Mouse (Mus musculus): ENCODE results near the gene Vmp1. TPM values are rescaled to one million over a fixed set of nuclear protein-coding genes. Genes with fewer than 3 reads are reported as not detected.

The Vmp1 gene
- polyA plus RNA-seq, 1 experiment from 2014 or later = 144 TPM

DNA sequence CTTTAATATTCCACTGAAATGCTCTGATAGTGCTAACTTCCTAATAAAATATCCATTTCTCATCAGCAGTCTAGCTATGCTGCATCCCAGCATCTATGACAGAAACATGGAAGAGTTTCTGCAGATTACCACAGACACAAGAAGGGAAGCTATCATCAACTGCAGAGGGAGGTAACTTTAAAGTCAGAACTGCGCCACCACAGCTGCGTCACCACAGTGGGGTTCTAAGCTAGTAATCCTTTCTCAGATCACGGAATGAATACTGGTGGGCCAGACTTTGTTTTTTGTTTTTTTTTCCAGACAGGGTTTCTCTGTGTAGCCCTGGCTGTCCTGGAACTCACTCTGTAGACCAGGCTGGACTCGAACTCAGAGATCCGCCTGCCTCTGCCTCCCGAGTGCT, 88.3 kb downstream of the Vmp1 start:
- H3K4me2 ChIP-seq = no peak overlapping the region
- H3K27ac ChIP-seq = no peak overlapping the region
- H3K4me3 ChIP-seq (replicated peaks) = no peak overlapping the region
- no peaks in the 10 kb centered on the region for H3K9me3 ChIP-seq (replicated peaks)
- no peaks in the 10 kb centered on the region for H3K27me3 ChIP-seq
- peaks cover 16% of the 10 kb centered on the region for H3K4me1 ChIP-seq
- H3K9ac ChIP-seq = no peak overlapping the region
- 95% methylated on average over 6 of the region's 6 CpGs for WGBS
- ATAC-seq (replicated peaks; ENCODE audit: low FRiP score) = no peak
- H3K36me3 ChIP-seq = no peaks in the 10 kb centered on the region

DNA sequence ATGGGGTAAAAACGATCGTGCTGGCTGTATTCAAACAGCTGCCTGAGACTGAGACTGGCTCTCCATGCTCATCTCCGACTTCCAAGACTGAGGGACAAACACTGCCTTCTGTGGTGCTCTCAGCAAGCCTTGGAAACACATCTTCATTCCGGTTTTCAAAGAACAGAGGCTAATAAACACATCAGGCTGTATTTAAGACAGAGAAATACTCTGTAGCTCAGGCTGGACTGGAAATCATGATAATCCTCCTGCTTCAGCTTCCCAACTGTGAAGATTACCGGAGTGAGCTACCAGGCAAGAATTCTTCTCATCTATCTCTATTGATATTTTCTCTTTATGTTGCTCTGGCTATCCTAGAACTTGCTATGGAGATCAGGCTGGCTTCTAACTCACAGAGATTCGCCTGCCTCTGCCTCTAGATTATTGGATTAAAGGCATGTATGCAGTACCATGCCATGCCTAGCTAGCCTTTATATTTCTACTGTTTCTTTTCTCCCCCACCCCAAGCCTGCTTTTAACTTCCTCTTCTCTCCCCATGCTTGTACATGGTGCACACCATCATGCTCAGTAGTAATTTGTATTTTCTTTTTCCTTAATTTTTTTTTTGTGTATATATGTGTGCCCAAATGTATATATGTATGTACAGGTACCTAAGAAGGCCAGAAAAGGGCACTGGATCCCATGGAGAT, 89.3 kb downstream of the Vmp1 start:
- H3K9ac ChIP-seq = no peak overlapping the region
- no peaks in the 10 kb centered on the region for H3K9me3 ChIP-seq (replicated peaks)
- H3K4me1 ChIP-seq = peaks cover 16% of the 10 kb centered on the region
- no peak overlapping the region for H3K4me2 ChIP-seq
- no peak overlapping the region for H3K4me3 ChIP-seq (replicated peaks)
- 85% methylated on average over 6 of the region's 6 CpGs for WGBS
- no peaks in the 10 kb centered on the region for H3K36me3 ChIP-seq
- H3K27me3 ChIP-seq = no peaks in the 10 kb centered on the region
- 0 out of 2 replicates have a peak overlapping the region, but pooled peaks have one; percentile 24 for H3K27ac ChIP-seq
- no peak for ATAC-seq (replicated peaks; ENCODE audit: low FRiP score)

DNA sequence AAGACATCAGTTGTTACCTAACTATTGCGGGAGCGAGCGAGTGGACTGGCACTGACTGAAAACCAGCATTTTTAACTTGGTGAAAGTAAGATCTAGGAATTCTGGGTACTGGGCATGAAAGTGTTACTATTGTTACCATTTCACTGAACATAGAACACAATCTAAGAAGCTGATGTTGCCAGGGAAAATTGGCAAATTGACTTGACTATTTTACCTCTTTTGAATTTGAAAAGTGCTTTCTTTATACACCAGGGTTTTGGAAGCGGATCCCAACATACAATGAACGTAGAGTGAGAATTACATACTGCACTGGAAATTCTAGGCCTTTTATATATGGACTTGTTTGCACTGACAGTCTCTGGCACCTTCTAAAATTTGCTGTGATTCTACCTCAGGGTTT, 90.2 kb downstream of the Vmp1 start:
- H3K9me3 ChIP-seq (replicated peaks) = no peaks in the 10 kb centered on the region
- H3K27ac ChIP-seq = peak overlapping the region; percentile 37; the same call in 1 of the 2 replicates
- H3K4me3 ChIP-seq (replicated peaks) = no peak overlapping the region
- WGBS = 89% methylated on average over 5 of the region's 5 CpGs
- H3K4me1 ChIP-seq = peaks cover 16% of the 10 kb centered on the region
- no peak for ATAC-seq (replicated peaks; ENCODE audit: low FRiP score)
- H3K36me3 ChIP-seq = no peaks in the 10 kb centered on the region
- no peak overlapping the region for H3K9ac ChIP-seq
- no peaks in the 10 kb centered on the region for H3K27me3 ChIP-seq
- H3K4me2 ChIP-seq = no peak overlapping the region

DNA sequence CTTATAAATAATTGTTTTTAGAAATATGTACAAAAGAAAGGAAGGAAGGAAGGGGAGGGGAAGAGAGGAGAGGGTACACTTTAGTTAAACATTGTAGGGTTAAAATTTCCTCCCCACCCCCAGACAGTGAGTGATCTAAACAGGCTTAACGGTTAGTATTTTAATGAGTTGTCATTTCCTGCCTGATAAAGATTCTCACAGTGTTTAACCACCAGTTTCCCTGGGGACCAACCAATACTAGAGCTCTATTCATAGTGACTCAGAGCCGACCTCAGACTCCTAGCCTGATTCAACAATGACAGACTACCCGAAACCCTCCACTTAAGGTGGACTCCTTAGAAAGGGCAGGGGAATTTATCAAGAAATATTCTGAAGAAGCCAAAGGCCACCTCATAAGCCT, 90.6 kb downstream of the Vmp1 start:
- Histone ChIP-seq H3K9ac (no peak overlapping the region), H3K36me3 (no peaks in the 10 kb centered on the region), H3K27ac (peak overlapping the region; percentile 37; the same call in 1 of the 2 replicates), H3K9me3 (replicated peaks) (no peaks in the 10 kb centered on the region), H3K4me3 (replicated peaks) (no peak overlapping the region), H3K4me1 (peaks cover 19% of the 10 kb centered on the region), H3K27me3 (no peaks in the 10 kb centered on the region), H3K4me2 (no peak overlapping the region)
- WGBS = 21% methylated on average over 3 of the region's 3 CpGs
- ATAC-seq (replicated peaks; ENCODE audit: low FRiP score) = no peak

DNA sequence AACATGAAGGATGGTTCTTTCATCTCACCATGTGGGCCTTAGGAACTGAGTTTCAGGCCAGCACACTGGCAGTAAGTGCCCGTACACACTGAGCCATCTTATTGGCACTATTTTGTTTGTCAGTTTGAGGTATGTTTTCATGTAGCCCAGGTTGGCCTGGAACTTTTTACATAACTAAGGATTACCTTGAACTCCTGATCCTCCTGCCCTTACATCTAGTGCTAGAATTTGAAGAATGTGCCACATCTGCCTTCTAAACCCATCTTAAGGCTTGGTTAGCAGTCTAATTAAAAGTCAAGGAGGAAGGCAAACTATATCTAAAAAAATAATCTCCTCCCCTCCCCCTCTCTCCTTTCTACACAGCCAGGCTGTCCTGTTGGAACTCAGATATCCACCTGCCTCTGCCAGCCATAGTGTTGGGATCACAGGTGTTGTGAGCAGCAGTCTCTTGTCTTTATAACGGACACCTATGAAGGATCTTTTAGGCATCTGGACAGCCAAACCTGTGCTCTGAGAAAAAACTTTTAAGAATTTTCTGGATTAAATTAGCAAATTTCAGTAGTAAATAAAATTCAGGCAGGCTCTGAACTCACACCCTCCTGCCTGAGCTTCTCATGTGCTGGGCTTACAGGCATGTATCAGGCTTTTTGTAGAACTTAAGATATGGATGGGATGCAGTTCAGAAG, 91.6 kb downstream of the Vmp1 start:
- no peak overlapping the region for H3K9ac ChIP-seq
- H3K36me3 ChIP-seq = no peaks in the 10 kb centered on the region
- H3K27ac ChIP-seq = peak overlapping the region; percentile 58

DNA sequence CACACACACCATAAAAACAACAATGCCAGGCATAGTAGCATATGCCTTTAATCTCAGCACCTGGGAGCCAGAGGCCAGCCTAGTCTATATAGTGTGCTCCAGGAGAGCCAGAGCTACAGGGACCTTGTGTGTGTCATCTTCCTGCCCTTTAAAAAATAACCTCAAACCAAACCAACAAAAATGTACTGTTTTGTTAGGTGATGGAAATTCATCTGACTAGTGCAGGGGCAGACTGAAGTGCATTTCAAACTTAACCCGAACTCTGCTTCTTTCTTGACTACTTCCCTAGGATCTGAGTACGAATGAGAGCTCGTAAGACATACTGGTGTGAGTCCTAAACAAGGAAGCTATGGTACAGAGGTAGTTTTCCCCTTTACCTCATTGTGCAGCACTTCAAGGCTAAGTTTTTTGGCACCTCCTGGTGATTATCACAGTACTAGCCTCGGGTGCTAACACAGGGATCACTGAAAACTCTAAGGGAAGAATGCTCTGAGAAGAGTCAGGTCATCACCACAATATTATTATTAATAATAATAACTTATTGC, 92.3 kb downstream of the Vmp1 start:
- Histone ChIP-seq H3K9me3 (replicated peaks) (no peaks in the 10 kb centered on the region), H3K4me3 (replicated peaks) (no peak overlapping the region), H3K9ac (no peak overlapping the region), H3K36me3 (no peaks in the 10 kb centered on the region), H3K4me2 (no peak overlapping the region), H3K27ac (no peak overlapping the region), H3K4me1 (peaks cover 33% of the 10 kb centered on the region), H3K27me3 (no peaks in the 10 kb centered on the region)
- no peak for ATAC-seq (replicated peaks; ENCODE audit: low FRiP score)
- WGBS = 79% methylated on average over 4 of the region's 4 CpGs

More for the DNA sequence above, 91.6 kb downstream of the Vmp1 start:
- H3K4me3 ChIP-seq (replicated peaks) = no peak overlapping the region
- no peak overlapping the region for H3K4me2 ChIP-seq
- H3K9me3 ChIP-seq (replicated peaks) = no peaks in the 10 kb centered on the region
- no peaks in the 10 kb centered on the region for H3K27me3 ChIP-seq
- 91% methylated on average over 2 of the region's 2 CpGs for WGBS
- H3K4me1 ChIP-seq = peaks cover 28% of the 10 kb centered on the region
- ATAC-seq (replicated peaks; ENCODE audit: low FRiP score) = no peak

DNA sequence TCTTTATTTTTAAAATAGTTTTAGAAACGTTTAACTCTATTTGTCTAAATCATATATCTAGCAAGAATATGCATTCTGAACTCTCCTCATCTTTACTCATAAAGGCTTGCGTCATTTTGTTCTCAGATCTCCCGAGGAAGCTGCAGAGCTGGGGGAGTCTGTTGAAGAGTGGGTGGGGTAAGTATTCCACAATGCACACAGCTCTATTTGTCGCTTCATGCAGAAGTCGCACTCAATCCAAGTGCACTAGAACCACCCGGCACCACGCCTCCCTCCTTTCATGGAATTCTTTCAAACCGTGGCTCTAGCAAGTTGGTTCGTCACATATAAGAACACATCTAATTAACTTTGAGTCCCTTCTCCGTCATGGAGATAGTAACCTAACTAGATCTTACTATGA, 93.1 kb downstream of the Vmp1 start:
- H3K9ac ChIP-seq = no peak overlapping the region
- WGBS = 92% methylated on average over 10 of the region's 10 CpGs
- H3K27me3 ChIP-seq = no peaks in the 10 kb centered on the region
- ATAC-seq (replicated peaks; ENCODE audit: low FRiP score) = no peak
- H3K4me2 ChIP-seq = no peak overlapping the region
- H3K27ac ChIP-seq = no peak overlapping the region
- H3K9me3 ChIP-seq (replicated peaks) = no peaks in the 10 kb centered on the region
- H3K4me3 ChIP-seq (replicated peaks) = no peak overlapping the region
- H3K4me1 ChIP-seq = peaks cover 38% of the 10 kb centered on the region
- H3K36me3 ChIP-seq = no peaks in the 10 kb centered on the region

DNA sequence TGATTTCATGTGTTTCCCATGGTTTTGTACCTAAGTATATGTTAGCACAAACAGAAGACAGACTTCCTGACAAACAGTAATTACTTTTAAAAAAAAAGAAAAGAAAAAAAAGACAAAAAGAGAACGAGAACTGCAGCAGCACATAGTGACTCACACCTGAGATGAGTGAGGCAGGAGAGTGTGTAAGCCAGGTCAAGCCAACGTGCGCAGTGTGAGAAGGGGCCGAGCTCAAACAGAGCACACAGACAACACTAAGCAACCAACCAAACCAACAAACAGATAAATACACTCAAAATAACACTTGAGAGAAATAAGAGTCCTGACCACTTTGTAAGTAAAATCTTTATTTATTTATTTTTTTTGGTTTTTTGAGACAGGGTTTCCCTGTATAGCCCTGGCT, 93.6 kb downstream of the Vmp1 start:
- H3K4me3 ChIP-seq (replicated peaks) = no peak overlapping the region
- H3K4me1 ChIP-seq = peaks cover 42% of the 10 kb centered on the region
- no peak for ATAC-seq (replicated peaks; ENCODE audit: low FRiP score)
- peaks cover under 1% of the 10 kb centered on the region; the same call in 1 of the 2 replicates for H3K36me3 ChIP-seq
- no peak overlapping the region for H3K4me2 ChIP-seq
- whole genome bisulfite sequencing = 88% methylated on average over 4 of the region's 4 CpGs
- H3K27me3 ChIP-seq = no peaks in the 10 kb centered on the region
- no peaks in the 10 kb centered on the region for H3K9me3 ChIP-seq (replicated peaks)
- no peak overlapping the region for H3K27ac ChIP-seq
- H3K9ac ChIP-seq = no peak overlapping the region

DNA sequence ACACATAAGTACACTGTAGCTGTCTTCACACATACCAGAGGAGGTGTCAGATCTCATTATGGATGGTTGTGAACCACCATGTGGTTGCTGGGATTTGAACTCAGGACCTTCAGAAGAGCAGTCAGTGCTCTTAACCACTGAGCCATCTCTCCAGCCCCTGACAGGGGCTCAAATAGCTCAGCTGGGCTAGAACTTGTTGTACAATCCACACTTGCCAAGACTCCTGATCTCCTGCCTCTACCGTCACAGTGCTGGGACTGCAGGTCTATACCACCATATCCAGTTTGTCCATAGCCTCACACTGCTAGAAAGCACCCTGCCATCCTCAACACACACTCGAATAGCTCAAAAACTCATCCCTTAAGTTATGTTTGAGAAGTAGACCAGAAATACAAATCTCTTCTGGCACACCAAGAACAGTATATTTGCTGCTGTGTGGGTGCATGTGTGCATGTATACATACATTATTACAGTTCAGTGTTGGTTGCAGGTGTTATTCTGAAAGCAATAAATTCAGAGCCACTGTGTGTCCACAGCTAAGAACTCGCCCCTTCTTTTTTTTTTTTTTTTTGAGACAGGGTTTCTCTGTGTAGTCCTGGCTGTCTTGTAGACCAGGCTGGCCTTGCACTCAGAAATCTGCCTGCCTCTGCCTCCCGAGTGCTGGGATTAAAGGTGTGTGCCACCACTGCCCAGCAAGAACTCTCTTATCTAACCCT, 94.9 kb downstream of the Vmp1 start:
- Histone ChIP-seq H3K27ac (no peak overlapping the region), H3K4me3 (replicated peaks) (no peak overlapping the region), H3K9me3 (replicated peaks) (no peaks in the 10 kb centered on the region), H3K27me3 (no peaks in the 10 kb centered on the region), H3K4me2 (no peak overlapping the region), H3K36me3 (peaks cover 5% of the 10 kb centered on the region; the same call in 1 of the 2 replicates), H3K4me1 (peaks cover 39% of the 10 kb centered on the region), H3K9ac (no peak overlapping the region)
- WGBS = 94% methylated on average over 4 of the region's 4 CpGs
- ATAC-seq (replicated peaks; ENCODE audit: low FRiP score) = no peak

DNA sequence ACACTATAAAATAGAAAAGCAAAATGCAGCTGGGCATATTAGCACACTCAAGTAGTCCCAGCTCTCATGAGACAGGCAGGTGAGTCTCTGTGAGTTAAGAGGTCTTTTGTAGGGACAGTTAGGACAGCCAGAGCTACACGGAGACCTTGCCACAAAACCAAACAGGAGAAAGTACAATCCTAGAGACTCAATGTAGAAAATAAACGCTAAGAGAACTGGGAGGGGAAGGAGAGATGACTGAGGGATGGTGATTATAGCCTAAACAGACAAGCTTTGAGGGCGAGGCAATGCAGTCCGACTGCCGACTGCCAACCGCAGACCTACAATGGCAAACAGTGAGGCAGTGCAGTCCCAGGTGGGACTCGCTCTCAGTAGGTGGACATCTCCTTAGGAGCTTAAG, 95.8 kb downstream of the Vmp1 start:
- Histone ChIP-seq H3K27me3 (no peaks in the 10 kb centered on the region), H3K9ac (no peak overlapping the region), H3K4me2 (peak overlapping the region; percentile 60; the same call in 1 of the 2 replicates), H3K9me3 (replicated peaks) (no peaks in the 10 kb centered on the region), H3K27ac (peak overlapping the region; percentile 91), H3K4me1 (peaks cover 34% of the 10 kb centered on the region), H3K4me3 (replicated peaks) (no peak overlapping the region), H3K36me3 (peaks cover 8% of the 10 kb centered on the region)
- no peak for ATAC-seq (replicated peaks; ENCODE audit: low FRiP score)
- 46% methylated on average over 7 of the region's 7 CpGs for WGBS

DNA sequence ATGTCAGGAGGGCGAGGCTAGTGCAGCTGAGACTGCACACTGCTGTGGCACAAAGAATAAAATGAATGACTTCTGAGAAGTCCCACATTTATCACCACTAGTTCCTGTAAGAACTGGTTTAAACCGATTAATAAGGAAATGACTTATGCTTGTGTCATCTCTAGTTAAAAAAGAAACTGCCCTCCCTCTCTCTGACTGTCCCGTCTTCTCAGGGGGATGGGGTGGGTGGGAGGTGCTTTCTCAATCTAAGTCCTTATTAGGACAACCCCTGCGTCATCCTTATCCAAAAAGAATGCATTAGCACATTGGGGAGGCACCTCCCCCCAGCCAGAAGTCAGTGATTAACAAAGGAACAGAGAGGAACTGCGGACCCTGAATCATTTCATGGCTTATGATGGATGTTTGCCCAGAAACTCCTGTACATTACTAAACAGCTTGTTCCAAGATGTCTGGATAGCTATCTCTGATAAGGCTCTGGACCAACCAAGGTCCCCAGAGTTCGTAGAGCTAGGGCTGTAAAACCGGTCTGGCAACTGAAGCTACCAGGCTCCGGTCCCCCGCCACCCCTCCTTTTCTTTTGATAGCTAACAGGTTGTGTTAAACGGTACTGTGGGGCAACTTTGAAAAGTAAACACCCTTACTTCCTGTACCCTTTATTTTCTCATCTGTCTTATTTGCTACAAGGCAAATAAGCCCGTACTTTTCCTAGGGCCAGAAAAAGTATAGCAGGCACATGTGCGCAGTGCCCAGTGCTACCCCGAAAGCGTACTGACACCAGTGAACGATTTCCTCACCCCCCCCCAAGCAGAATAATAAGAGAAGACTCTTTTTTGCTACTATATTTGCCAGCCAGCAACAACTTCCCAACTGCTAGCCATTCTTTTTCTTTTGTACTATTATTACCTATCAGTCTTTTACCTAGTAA, 96.5 kb downstream of the Vmp1 start:
- Histone ChIP-seq H3K9me3 (replicated peaks) (no peaks in the 10 kb centered on the region), H3K27ac (peak overlapping the region; percentile 91), H3K4me2 (peak overlapping the region; percentile 60), H3K9ac (peak overlapping the region; percentile 53; the same call in 1 of the 2 replicates), H3K27me3 (no peaks in the 10 kb centered on the region), H3K4me1 (peaks cover 28% of the 10 kb centered on the region), H3K4me3 (replicated peaks) (peak overlapping the region; percentile 50), H3K36me3 (peaks cover 10% of the 10 kb centered on the region)
- peak; percentile 92 for ATAC-seq (replicated peaks; ENCODE audit: low FRiP score)
- WGBS = 5% methylated on average over 15 of the region's 15 CpGs

Measured in kidney, embryonic 15.5 days (tissue).